Mouse (Mus musculus): Measurements from ENCODE around the gene Taf6l.

The Taf6l gene

DNA sequence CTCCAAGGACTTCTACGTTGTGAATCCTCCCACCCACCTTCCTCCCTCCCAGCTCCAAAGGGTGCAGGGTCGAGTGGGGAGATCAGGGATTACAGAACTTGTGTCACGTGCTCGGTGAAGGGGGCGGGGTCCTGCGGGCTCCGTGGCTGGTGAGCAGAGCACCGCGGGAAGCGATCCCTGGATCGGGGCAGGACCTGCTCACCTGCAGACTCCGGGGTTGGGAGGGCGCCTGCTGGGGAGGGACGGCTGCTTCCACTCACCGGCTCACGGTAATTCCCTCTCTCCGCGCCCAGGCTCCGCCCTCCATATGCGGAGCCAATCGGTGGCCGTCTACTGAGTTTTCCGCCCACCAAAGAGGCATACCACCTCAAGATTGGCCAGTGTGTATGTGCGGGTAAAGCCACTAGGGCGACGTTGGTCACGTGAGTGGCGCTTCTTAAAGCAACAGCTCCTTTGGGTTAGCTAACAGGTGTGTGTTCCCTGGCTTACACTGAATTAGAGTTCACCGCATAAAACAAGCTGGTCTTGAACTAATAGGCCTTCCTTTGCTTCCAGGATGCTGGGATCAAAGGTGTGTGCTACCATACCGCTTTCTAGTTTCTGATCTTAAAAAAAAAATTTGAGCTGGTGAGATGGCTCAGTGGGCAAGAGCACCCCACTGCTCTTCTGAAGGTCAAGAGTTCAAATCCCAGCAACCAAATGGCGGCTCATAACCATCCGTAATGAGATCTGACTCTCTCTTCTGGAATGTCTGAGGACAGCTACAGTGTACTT is at the start of gene Taf6l:
Taf6l (minus strand) TSS at position 410 of the 774 bp plus-strand sequence.
- DNase-seq (ENCODE audit: low spot score in 2 of 2): peak; percentile 88 to 92

DNA sequence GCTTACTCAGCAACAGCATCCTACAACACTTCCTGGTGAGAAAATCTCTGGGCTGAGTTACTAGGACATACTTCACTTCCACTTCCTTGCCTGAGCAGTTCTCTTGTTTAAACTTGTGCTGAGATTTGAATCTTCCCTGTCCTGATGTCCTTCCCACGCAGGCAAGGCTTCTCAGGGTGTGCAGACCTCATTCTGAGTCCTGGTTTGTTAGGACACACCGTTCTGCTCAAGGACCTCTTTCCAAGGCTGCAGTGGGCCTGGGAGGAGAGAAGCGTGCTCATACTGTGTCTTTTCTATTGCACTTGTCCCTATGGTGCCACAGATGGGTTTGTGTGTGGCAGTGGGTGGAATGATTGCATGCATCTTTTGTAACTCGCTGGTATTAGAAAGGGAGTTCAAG is 46.8 kb upstream of the Taf6l start:
- DNase-seq (ENCODE audit: low spot score in 2 of 2): no peak

DNA sequence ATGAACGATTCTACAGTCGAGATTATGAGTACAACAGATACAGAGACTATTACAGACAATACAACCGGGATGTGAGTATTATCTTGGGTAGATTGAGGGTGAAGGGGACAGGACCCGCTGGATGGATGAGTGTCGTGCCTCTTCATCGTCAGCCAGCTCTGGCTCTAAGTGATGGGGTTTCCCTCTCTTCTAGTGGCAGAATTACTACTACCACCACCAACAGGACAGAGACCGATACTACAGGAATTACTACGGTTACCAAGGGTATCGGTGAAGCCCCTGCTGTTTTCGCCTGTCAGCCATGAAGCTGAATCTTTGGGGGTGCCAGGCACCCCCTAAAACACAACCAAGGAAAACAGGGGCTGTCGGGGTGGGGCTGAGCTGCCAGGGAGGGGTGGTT is 45.0 kb upstream of the Taf6l start:
- DNase-seq (ENCODE audit: low spot score in 2 of 2): no peak

DNA sequence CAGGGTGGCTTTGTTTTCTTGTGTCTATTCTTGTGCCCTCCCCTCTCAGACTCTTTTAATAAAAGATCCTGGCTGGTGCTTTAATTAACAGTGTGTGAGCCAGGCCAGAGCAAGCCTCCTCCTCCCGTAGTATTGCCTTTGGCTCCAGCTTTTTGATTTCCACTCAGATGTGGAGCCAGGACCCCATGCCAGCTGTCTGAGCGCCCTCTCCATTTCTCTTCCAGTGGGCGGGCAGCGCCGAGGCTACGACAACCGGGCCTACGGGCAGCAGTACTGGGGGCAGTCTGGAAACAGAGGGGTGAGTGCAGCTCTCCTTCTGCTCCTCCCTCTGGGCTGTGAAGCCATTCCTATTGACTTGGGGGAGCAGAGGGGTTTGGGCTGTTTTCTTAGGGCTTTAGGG is 44.4 kb upstream of the Taf6l start:
- DNase-seq (ENCODE audit: low spot score in 2 of 2): no peak

DNA sequence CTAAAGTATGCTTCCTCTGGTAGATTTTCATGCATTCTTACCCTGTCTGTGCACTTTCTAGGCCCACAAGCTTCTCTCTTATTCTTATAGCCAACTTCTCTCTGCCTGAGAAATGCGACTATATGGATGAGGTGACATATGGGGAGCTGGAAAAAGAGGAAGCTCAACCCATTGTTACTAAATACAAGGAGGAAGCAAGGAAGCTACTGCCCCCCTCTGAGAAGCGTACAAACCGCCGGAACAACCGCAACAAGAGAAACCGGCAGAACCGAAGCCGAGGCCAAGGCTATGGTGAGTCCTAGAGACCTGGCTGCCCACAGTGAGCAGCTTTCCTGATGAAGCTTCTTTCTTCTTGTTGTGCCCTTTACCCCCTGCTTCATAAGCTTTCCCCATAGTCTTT is 43.4 kb upstream of the Taf6l start, which contains the start of gene AC129217.1:
AC129217.1 (plus strand) TSS at position 114 of the 400 bp plus-strand sequence.
- DNase-seq (ENCODE audit: low spot score in 2 of 2): no peak

DNA sequence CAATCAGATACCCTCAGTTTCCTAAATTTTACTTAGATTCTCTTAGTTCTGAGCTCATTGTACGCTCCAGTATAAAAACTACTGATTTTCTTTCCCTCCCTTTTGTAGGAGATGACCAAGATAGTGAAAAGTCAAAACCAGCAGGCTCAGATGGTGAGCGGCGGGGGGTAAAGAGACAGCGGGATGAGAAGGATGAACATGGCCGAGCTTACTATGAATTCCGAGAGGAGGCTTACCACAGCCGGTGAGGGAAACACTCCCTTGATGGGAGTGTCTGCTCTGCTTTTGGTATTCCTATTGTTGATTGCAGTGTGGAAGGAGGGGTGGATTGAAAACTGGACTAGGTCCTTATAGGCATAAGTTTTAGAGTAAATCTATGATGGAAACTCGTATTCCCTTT is 36.5 kb upstream of the Taf6l start:
- DNase-seq (ENCODE audit: low spot score in 2 of 2): no peak

DNA sequence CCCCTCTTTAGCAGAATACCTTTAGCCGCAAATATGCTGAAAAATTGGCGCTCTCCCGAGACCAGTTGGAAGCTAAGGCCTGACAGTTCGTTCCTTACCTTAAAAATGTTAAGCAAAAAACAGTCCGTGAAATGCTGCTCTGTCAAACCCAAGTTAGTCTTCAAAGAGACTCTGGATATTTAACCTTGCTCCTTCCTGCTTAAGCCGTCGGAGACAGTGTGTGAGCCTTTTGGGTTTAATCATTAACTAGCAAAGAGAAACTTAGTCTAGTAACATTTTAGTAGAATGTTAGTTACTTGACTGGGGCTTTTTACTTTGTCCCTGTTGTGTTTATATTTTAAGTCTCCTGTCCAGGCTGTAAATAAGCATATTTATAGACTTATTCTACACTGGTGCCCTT is 34.9 kb upstream of the Taf6l start:
- DNase-seq (ENCODE audit: low spot score in 2 of 2): no peak

DNA sequence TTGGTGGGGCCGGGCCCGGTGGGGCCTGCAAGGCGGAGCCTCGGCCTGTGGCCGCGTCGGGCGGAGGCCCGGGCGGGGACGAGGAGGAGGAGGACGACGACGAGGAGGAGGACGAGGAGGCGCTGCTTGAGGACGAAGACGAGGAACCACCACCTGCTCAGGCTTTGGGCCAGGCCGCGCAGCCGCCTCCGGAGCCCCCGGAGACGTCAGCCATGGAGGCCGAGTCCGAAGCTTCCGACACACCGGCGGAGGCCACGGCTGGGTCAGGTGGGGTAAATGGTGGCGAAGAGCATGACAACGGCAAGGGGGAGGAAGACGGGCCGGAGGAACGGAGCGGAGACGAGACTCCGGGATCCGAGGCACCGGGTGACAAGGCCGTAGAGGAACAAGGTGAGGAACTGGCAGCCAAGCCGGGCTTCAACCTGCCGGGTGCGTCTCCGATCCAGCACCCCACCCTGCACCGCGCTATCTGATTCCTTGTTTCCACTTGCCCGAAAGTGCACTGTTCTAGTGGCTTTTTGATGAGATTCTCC is 34.3 kb upstream of the Taf6l start:
- no peak for DNase-seq (ENCODE audit: low spot score in 2 of 2)

DNA sequence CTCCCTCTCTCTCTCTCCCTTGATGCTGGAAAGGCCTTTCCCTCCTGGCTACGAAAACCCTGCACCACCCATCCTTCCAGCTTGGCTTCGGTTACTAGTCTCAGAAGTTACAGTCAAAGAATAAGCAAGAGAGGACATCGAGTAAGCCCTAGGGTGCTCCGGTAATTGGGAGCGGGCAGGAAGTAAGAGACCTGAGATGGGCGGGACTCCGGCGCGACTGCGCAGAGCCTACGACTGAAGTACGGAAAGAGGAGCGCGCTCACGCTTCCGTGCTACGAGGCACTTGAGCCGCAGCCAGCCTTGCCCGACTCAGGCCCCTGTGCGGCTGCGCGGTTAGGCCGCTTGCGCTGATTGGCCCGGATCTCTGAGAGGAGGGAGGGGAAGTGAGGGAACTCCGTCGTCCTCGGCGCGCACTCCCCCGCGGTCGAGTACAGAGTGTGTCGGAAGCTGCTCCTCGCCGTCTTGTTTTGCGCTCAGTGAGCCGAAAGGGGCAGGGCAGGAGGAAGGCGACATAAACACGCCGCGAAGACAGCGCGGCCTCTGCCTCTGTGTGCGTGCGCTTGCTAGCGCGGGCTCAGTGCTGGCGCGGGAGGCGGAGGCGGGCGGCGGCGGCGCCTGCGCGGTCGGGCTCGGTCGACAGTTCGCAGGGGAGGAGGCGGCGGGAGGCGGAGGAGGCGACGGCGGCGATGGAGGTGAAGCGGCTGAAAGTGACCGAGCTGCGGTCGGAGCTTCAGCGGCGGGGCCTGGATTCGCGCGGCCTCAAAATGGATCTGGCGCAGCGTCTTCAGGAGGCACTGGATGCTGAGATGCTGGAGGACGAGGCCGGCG is 33.6 kb upstream of the Taf6l start, which contains the start of gene Hnrnpul2:
Hnrnpul2 (plus strand) TSS at position 415 of the 828 bp plus-strand sequence.
- peak; percentile 98 for DNase-seq (ENCODE audit: low spot score in 2 of 2)

DNA sequence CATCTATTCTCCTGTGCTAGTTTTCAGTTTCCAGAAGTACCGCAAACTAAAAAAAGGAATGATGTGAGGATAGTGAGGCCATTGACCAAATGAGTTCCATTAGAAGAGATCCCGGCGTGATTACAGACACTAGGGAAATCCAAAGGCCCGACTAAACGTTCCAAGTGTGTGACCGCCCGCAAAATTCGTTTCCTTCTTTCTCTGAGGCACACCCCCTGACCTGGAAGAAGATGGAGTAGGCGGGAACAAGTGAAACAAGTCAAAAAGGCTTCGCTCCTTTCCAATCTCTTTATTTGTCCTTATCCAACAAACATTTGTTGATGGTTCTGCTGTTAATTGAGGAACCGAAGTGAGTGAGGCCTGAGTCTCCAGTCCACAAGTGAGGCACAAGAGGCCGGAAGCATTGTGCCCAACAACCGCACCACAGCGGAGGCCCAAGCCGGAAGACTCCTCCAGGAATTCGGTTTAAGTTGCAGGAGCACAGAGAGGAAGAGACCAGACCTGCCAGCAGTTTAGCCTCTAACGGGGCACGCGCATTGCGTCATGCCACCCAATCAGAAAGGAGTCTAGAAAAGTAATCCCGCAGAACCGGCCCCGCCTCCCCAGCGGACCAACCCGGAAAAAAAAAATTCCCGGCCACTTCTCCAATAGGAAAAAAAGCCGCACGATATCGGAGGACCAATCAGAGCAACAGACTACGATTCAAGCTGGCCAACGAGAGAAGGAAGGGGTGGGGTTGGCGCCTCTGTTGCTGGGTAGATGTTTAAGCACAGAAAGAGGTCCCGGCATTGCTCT is 32.8 kb upstream of the Taf6l start, which contains the start of gene Ttc9c:
Ttc9c (minus strand) TSS at position 533 of the 795 bp plus-strand sequence.
- peak; percentile 91 to 92 for DNase-seq (ENCODE audit: low spot score in 2 of 2)

DNA sequence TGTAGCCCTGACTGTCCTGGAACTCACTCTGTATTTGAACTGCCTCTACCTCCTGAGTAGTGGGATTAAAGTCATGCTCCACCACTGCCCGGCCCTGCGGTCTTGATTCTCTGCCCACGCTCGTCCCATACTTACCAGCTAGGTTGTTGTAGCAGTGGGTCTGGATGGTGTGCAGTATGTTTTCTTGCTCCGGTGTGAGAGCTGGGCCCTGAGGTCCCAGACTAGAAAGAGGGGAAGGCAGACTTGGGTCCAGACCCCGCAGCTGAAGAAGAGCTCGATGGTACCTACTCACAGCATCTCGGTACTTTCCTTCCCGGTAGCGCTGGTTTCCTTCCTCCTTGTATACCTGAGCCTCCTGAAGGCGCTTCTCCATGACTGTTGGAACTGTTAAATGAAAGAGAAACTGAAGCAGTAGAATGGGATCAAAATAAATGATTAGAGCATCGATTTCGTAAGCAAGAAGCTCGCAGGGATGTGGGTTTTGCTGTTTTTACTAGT is 32.1 kb upstream of the Taf6l start:
- no peak for DNase-seq (ENCODE audit: low spot score in 2 of 2)

DNA sequence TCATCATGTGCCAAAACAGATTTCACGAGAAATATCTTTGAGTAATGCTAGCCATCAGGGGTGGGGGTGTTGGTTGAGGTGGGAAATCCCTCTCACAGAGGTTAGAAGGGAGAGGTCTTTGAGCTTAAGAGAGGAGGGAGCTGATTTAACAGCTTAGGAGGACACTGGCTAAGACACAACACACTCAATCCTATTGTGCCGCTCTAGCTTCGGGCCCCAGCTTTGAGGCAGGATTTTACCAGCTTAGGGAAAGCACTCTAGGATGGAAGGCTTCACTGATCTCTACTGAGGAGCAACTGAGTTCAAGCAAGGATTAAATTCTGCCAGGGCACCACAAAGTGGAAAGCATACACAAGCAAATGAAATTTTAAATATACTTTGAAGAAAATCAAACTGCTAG is 30.8 kb upstream of the Taf6l start:
- no peak for DNase-seq (ENCODE audit: low spot score in 2 of 2)

DNA sequence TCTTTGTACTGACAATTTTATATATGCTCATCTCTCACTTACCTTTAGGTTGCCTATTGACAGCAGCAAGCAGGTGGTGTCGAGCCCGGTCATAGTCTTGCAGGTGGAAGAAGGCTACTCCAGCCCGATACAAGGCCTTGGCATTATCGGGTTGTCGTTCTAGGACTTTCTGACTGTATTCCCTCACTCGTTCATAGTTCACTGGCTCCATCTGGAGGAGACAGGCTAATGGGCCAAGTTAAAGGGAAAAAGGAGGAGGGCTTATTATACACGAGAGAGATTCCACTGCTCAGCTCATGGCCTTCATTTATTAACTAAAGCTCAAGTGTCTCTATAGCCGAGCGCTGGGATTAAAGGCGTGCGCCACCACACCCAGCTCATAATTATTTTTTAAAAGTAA is 29.6 kb upstream of the Taf6l start:
- no peak for DNase-seq (ENCODE audit: low spot score in 2 of 2)

DNA sequence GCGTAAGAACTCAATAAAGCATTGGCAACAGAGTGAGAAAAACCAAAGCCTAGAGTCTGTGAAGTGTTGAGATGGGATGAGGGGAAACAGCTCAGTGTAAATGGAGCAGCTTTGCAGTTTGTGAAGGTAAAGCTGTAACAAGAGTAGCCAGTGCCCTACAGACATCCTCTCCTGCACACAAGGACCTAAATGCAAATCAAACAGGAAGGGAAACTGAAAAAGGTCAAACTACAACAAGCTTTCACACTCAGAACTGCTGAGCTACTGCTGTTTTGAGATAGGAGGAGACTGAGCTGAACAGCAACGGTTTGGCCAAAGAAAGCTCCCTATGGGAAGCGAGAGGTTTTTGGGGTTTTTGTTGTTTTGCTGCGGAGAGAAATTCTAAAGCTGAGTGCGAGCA is 20.6 kb upstream of the Taf6l start:
- no peak for DNase-seq (ENCODE audit: low spot score in 2 of 2)

DNA sequence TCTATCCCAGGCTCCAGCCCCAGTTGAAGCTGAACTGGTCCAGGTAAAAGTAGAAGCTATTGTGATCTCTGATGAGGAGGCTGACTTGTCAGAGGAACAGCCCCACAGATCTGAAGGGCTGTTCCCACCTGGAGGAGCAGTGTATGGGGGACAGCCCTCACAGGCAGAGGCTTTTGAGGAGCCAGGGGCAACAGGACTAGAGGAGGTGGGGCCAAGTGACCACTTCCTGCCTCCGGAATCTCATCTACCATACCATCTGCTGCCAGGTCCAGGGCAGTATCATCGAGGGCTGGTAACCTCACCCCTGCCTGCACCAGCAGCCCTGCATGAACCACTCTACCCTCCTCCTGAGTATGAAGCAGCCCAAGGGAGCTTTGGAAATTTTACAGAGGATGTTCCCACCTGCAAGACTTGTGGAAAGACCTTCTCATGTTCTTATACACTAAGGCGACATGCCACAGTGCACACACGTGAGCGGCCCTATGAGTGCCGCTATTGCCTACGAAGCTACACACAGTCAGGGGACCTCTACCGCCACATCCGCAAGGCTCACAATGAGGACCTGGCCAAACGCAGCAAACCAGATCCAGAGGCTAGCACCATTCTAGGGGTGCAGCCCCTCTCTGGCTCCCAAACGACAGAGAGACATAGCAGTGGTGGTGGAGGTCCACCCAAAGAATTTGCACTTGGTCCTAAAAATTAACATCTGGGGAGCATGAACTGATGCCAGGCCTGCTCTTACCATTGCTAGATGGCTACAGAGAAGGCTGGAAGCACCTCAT is 17.9 kb upstream of the Taf6l start:
- DNase-seq (ENCODE audit: low spot score in 2 of 2): peak in 1 of 2 experiments; percentile 23

DNA sequence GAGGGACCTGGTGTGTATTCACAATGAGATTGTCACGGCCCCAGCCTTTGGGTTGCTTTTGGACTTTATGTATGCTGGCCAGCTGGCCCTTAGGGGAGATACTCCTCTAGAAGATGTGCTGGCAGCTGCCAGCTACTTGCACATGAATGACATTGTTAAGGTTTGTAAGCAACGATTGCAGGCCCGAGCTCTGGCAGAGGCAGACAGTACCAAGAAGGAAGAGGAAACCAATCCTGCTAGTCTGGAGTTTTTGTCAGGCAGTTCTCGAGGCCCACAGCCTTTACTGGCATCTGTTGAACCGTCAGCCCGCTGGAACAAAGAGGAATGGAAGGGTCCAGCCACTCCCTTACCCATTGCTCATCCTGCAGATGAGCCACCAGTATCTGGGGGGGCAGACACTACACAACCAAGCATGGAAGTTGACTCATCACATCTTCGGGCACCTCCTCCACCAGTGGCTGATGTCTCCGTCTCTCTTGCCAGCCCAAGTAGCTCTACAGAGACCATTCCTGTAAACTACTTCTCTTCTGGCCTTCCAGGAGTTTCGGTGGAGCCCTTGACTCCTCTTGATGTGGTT is 17.1 kb upstream of the Taf6l start:
- no peak for DNase-seq (ENCODE audit: low spot score in 2 of 2)

DNA sequence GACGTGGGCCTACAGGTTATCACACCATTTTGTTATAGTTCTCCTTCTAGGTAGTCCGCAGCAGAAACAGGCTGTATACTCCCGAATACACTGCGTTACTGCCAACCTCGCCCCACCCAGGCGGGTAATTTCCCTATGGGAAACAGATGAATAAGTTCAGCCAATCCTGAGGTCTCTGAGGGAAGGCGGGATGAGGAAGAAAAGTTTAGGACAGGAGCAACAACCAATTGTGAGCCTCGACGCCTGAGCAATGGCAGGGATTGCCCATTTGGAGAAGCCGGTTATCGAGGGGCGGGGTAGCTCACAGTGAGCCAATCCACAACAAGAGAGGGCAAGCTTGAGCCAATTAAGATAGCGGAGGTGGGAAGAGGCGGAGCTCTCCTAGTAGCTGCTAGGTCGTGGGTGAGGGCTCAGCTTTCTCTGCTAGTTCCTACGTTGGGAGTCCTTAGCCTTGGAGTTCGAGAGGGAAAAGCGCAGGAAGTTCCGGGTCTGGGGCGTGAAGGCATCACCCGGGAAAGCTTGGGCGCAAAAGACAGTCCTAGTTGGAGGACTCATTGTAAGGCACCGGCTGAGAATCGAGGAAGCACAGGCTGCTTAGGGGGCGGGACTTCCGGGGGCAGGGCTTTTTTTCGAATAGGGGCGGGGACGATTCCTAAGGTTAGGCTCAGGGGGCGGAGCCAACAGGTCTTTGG is 16.1 kb upstream of the Taf6l start, which contains the start of gene Zbtb3:
Zbtb3 (plus strand) TSS at position 426 of the 692 bp plus-strand sequence.
- DNase-seq (ENCODE audit: low spot score in 2 of 2): peak; percentile 91 to 93

DNA sequence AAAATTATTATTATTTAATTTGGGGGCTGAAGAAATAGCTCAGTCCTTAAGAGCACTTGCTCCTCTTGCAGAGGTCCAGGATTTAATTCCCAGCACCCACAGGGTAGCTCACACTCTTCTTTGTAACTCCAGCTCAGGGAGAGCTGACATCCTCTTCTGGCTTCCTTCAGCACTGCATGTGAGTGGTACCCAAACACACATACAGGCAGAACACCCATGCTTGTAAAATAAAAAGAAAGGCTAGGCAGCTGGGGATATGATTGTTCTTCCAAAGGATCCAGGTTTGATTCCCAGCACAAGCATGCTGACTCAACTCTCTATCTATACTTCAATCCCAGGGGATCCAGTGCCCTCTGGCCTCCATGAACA is 12.7 kb upstream of the Taf6l start:
- DNase-seq (ENCODE audit: low spot score in 2 of 2): no peak

DNA sequence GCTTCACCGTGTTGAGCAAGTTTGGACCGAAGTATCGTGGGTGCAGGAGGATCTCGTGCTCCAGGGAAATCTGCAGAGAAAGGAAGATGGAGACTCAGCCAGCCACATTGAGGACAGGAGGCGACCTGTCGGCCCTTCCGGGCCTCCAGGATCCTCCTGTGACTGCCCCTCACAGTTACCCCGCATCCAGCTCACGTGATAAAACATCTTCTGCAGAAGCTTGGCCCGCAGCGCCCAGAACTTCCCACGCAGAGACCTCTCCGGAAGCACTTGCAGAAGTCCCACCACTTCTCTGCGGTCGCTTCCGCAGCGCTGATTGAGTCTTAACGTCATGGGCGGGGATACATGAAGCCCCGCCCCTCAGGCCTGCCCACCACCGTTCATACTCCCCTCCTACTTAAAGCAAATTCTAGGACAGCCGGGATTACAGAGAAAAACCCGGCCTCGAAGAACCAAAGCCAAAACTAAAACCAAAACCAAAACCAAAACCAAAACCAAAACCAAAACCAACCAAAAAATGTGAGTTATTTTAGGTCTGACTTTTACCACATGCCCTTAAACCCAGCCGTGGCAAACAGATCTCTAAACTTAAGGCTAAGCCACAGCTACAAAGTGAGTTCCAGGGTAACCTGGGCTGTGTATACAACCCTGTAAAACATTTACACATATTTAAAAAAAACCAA is 12.2 kb upstream of the Taf6l start, which contains the start of gene Polr2g:
Polr2g (minus strand) TSS at position 314 of the 683 bp plus-strand sequence.
- peak; percentile 80 to 89 for DNase-seq (ENCODE audit: low spot score in 2 of 2)
